Mouse (Mus musculus): ENCODE measurements around the gene Mapk1ip1l. TPM values are rescaled to one million over a fixed set of nuclear protein-coding genes. Genes with fewer than 3 reads are reported as not detected.

Mapk1ip1l gene
- total RNA-seq, 2 experiments from 2014 or later, result 48.2 to 53.8 TPM

DNA sequence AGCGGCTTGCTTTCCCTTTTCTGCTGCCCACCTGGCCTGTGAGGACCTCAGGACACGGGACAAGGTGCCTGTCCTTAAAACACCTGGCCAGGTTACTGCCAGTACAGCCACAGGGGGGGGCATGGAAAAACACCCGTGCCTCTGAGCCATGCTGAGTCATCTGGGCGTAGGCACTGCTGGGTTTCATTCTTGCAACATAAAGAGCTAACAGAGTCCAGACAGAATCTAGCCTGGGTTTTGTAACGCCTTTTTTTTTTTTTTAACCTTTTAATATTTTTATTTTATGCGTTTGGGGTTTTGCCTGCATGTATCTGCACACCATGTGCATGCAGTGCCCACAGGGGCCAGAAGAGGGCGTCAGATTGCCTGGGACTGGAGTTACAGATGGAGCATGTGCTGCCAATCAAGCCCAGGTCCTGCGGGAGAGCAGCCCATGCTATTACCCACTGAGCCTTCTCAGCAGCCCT lies 56.1 kb downstream of the Mapk1ip1l start:
- DNase-seq, result no peak

DNA sequence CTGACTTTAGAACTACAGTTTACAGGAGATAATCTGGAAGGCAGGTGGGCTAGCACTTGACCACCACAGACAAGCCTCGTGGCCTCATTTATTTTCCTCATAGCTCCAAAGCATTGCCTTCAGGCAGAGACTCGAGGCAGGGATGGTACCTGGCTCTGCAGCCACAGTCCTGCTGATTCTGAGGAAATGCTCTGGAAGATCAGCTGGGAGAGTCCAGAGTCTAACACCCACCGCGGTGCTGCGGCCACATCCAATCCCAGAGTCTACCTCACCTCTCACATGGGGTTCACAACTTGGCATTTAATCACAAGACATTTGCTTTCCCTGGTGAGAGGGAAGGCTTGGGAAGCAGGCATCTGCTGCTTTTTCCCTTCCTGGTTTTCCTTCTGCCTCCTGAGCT lies 56.9 kb downstream of the Mapk1ip1l start:
- intact Hi-C loops (cut with DNase I), result no loop called here
- no peak for DNase-seq

More for the DNA sequence above, 56.1 kb downstream of the Mapk1ip1l start:
- intact Hi-C loops (cut with DNase I), result no loop called here

DNA sequence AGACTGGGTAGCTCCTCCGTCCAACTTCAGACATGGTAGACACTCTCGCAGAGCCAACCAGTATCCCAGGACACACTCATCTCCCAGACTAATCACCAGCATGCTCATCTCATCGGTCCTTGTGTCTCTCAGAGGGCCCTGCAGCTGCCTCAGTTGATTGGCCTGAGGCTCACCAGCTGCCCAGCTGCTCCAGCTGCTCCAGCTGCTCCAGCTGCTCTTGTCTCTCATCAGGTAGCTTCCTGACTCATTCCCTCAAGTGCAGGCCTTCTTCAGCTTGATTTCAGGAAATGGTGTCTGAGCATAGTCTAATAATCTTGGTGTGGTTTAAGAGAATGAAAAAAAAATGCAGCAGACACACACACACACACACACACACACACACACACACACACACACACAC lies 58.6 kb downstream of the Mapk1ip1l start:
- intact Hi-C loops (cut with DNase I), result no loop called here
- DNase-seq, result no peak

DNA sequence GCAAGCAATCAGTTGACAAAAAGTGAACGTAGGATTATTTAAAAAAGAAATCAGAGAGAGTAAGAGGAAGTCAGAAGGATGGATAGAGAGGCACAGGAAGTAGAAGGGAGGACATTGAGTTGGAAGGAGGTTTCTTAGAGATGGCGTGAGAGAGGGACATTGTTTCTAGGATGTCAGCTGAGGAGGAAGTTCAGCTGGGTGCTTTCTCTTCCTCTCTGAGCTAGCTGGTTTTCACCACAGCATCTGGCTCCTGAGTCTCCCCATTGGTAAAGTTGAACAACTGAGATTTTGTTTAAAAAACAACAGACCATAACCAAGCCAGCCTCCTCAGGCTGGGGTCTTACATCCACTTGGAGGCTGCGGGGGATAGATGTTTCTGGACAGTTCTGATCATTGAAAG lies 61.5 kb downstream of the Mapk1ip1l start:
- intact Hi-C loops (cut with DNase I), result no loop called here
- no peak for DNase-seq

DNA sequence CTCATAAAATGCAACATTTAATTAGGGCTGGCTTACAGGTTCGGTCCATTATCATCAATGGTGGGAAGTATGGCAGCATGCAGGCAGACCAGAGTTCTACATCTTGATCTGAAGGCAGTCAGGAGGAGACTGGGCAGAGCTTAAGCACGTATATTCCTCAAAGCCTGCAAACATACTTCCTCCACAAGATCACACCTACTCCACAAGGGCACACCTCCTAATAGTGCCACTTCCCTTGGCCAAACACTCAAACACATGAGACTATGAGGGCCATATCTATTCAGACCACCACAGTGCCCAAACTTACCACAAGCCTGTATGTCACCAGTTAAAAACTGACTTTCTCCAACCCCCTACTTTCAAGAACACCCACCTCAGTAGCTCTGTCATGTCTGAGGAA lies 63.4 kb downstream of the Mapk1ip1l start:
- intact Hi-C loops (cut with DNase I), result no loop called here
- no peak for DNase-seq

DNA sequence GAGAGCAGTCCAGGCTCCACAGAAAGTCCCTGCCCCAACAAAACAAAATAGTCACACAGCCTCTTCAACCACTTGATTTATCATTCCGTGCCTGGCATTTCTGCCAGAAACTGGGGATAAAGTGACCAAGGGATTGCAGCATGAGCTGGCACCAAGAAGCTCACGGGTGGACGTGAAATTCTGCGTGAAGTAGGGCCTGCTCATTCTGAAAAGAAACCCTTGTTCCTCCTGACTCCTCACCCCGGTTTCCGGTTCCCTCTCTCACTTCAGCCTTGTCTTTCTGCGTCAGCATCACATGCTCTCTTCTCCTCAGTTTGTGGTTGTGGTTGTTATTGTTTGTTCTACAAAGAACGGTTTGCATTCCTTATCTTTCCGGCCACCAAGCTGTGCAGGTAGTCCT lies 63.8 kb downstream of the Mapk1ip1l start:
- no peak for DNase-seq
- intact Hi-C loops (cut with DNase I), result no loop called here

DNA sequence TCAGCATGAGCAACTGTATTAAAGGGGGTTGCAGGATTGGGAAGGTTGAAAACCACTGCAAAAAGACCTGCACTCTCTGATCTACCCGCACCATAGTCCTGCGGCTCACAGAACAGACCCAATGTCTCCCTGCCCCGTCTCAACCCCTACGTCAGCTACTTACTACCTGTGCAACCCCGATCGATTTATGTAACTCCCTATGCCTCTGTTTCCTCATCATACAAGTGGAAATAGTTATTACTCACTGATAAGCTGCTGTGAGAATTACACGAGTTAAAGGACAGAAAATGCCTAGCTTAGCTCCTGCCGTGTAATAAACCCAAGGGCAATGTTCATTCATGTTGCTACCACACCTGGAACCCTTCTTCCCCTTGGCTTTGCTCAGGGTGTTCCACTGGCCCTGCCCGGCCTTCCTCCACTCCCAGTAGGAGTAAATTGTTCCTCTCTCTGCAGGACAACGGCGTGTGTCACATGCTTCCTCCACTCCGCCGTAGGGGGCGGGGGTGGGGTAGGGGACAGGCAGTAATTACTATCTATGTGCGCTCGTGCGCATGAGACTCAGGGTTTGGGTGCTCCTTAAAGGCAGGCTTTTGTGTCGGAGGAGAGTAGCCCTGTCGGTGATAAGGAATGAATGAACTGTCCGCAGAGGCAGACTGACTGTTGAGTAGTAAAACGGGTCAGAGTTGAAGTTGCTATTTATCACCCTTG lies 66.8 kb downstream of the Mapk1ip1l start:
- DNase-seq, result peak; percentile 28 to 35
- intact Hi-C loops (cut with DNase I), result no loop called here

DNA sequence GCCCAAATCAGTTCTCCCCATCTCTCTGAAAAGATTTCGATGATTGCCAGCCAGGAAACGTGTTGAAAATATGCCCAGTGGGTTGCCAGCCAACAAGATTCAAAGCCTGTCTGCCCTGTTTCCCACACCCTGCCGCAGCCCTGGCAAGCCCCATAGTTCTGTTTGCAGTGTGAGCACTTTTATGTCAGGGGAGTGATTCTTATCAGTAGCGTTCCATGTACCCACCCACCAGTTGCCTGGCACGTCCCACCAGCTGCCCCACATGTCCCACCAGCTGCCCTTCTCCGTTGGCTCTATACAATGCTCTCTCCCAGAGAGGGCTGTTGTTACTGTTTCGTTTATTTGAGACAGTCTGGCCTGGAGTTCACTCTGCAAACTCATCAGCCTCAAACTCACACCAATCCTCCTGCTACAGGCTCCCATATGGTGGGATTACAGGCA lies 68.8 kb downstream of the Mapk1ip1l start:
- intact Hi-C loops (cut with DNase I), result no loop called here
- DNase-seq, result no peak

DNA sequence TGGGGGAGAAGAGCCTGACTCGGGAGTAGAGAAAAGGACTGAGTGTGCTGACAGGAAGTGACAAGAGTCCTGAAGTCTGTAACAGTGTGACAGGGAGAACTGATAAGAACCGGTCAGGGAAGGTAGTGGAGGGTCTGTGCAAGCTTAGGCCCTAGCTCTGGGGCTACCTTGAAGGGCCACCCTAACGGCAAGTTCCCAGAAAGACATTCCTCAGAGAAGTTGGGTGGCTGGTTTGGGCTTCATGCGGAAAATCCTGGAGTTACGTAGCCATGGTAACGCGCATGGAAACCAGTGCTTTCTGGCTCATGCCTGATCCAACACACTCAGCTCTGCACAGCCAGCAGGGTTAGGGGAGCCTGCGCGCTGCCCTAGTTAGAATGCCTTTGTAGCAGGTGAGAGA lies 69.4 kb downstream of the Mapk1ip1l start, which contains the start of gene Lgals3:
Gene Lgals3, plus strand, starts transcription at position 291 of the 400 bp plus-strand sequence.
- DNase-seq, result peak; percentile 38 to 50

DNA sequence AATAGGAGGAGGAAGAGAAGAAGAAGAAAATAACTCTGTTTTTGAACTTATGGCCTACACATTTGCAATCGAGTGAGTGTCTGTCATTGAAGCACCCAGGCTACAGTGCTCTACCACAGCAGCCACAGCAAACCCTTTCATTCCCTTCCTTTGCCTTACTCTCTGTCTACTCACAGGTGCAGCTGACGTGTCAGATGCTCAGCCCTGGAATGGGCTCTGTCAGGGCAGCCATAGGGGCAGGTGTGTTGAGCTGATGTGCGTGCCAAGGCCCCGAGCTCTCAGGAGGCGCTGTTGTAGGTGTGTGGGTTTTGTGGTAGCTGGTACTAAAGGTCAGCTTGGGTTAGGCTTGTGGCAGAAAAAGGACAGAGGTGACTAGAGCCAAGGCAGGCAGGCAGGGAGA lies 71.7 kb downstream of the Mapk1ip1l start:
- intact Hi-C loops (cut with DNase I), result no loop called here
- no peak for DNase-seq

More for the DNA sequence above, 69.4 kb downstream of the Mapk1ip1l start, which contains the start of gene Lgals3:
- intact Hi-C loops (cut with DNase I), result no loop called here

DNA sequence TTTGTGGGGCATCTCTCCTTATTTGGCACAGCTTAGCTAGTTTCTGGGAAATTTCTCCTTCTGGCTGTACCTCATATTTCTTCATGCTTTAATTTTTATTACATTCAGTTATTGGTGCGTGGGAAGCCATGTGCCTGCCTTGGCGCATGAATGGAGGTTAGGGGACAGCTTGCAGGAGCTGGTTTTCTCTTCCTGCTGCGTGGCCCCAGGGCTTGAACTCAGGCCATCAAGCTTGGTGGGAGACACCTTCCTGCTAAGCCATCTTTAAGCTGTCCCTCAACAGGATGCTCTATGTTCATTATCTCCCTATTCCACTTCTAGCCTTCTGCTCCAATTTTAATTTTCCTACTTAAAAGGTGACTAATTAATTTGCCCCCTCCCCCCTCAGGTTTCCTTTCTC lies 72.7 kb downstream of the Mapk1ip1l start:
- DNase-seq, result no peak
- intact Hi-C loops (cut with DNase I), result no loop called here

DNA sequence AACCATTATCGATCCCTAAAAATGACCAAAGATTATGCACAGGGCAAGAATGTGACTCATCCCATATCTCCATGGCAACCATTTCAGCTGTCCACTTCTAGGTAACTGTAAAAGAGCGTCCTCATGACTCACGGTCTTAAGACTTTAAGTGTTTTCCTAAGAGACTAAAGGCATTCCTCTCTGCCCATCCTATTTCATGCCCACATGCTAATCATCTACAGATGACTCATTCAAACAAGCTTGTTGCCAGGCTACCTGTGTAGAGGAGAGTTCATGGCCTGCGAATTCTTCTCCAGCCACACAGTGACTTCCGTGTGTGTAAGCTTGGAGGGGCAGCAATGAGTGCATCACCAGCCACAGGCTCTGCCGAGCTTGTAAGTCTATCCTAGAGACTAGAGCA lies 73.6 kb downstream of the Mapk1ip1l start:
- intact Hi-C loops (cut with DNase I), result no loop called here
- DNase-seq, result no peak

Other genes starting within 250 kb of the Mapk1ip1l start
- gene Gch1, start 108.9 kb upstream of the Mapk1ip1l start, total RNA-seq (2021), result 1 to 10 TPM; 7.2 to 7.8 TPM
- gene Wdhd1, start 21.4 kb upstream of the Mapk1ip1l start, total RNA-seq (2021), result 1 to 10 TPM; 3.9 to 5.3 TPM
- 10 to 100 TPM; 16.5 to 18.6 TPM for gene Socs4, start 21.3 kb upstream of the Mapk1ip1l start, total RNA-seq (2021)
- gene Lgals3, start 69.5 kb downstream of the Mapk1ip1l start, total RNA-seq (2021), result 1 to 10 TPM; 3.1 to 4.6 TPM
- 10 to 100 TPM in 1 of 2 experiments, 1 to 10 TPM in 1; 8.3 to 10.7 TPM for gene Dlgap5, start 120.1 kb downstream of the Mapk1ip1l start, total RNA-seq (2021)
- 10 to 100 TPM; 18.6 to 20.7 TPM for gene Fbxo34, start 152.2 kb downstream of the Mapk1ip1l start, total RNA-seq (2021)